Mouse (Mus musculus): Measurements from ENCODE around the gene Aar2. TPM values are rescaled to one million over a fixed set of nuclear protein-coding genes. Genes with fewer than 3 reads are reported as not detected.

Gene Aar2
- polyA plus RNA-seq, 1 experiment from 2014 or later = 52.7 TPM

- no peak overlapping the region for H3K4me3 ChIP-seq (ENCODE audit: low read depth, low read length)
- no peaks in the 10 kb centered on the region for H3K27me3 ChIP-seq (ENCODE audit: control insufficient read depth, insufficient read depth, low read length)
- DNase-seq (ENCODE audit: low spot score) (no peak), ATAC-seq (ENCODE audit: insufficient read depth, low FRiP score, low TSS enrichment) (no peak)
- H3K36me3 ChIP-seq (ENCODE audit: control insufficient read depth, insufficient read depth, low read length) = no peaks in the 10 kb centered on the region
- WGBS = 86% methylated on average over 7 of the region's 7 CpGs
- H3K4me2 ChIP-seq (ENCODE audit: low read depth) = no peak overlapping the region
- H3K9ac ChIP-seq (ENCODE audit: low read length) = no peak overlapping the region
- no peaks in the 10 kb centered on the region for H3K4me1 ChIP-seq (ENCODE audit: control insufficient read depth, insufficient read depth, low read length)
- H3K9me3 ChIP-seq (ENCODE audit: control insufficient read depth, low read length) = no peaks in the 10 kb centered on the region
- H3K27ac ChIP-seq (ENCODE audit: low read depth, low read length) = no peak overlapping the region
Observed at GRCm38 (mm10) chr2:156602581-156602980, 55.2 kb downstream of the Aar2 start.

- 86% methylated on average over 9 of the region's 9 CpGs for WGBS
- no peaks in the 10 kb centered on the region for H3K4me1 ChIP-seq (ENCODE audit: control insufficient read depth, insufficient read depth, low read length)
- no peak overlapping the region for H3K9ac ChIP-seq (ENCODE audit: low read length)
- no peaks in the 10 kb centered on the region for H3K27me3 ChIP-seq (ENCODE audit: control insufficient read depth, insufficient read depth, low read length)
- DNase-seq (ENCODE audit: low spot score) (no peak), ATAC-seq (ENCODE audit: insufficient read depth, low FRiP score, low TSS enrichment) (no peak)
- no peaks in the 10 kb centered on the region for H3K9me3 ChIP-seq (ENCODE audit: control insufficient read depth, low read length)
- no peak overlapping the region for H3K4me3 ChIP-seq (ENCODE audit: low read depth, low read length)
- H3K36me3 ChIP-seq (ENCODE audit: control insufficient read depth, insufficient read depth, low read length) = no peaks in the 10 kb centered on the region
- H3K4me2 ChIP-seq (ENCODE audit: low read depth) = no peak overlapping the region
- H3K27ac ChIP-seq (ENCODE audit: low read depth, low read length) = no peak overlapping the region
Observed at GRCm38 (mm10) chr2:156603671-156604070, 56.3 kb downstream of the Aar2 start.

- Histone ChIP-seq H3K4me2 (ENCODE audit: low read depth) (no peak overlapping the region), H3K9ac (ENCODE audit: low read length) (no peak overlapping the region), H3K27me3 (ENCODE audit: control insufficient read depth, insufficient read depth, low read length) (no peaks in the 10 kb centered on the region), H3K9me3 (ENCODE audit: control insufficient read depth, low read length) (no peaks in the 10 kb centered on the region), H3K4me1 (ENCODE audit: control insufficient read depth, insufficient read depth, low read length) (no peaks in the 10 kb centered on the region), H3K27ac (ENCODE audit: low read depth, low read length) (no peak overlapping the region), H3K36me3 (ENCODE audit: control insufficient read depth, insufficient read depth, low read length) (no peaks in the 10 kb centered on the region), H3K4me3 (ENCODE audit: low read depth, low read length) (no peak overlapping the region)
- no peak for DNase-seq (ENCODE audit: low spot score)
- no peak for ATAC-seq (ENCODE audit: insufficient read depth, low FRiP score, low TSS enrichment)
- 61% methylated on average over 3 of the region's 3 CpGs for WGBS
Observed at GRCm38 (mm10) chr2:156605144-156605543, 57.8 kb downstream of the Aar2 start.

GRCm38 (mm10) chr2:156605971-156606370 lies 58.6 kb downstream of the Aar2 start:
- ATAC-seq (ENCODE audit: insufficient read depth, low FRiP score, low TSS enrichment) = no peak
- no peaks in the 10 kb centered on the region for H3K36me3 ChIP-seq (ENCODE audit: control insufficient read depth, insufficient read depth, low read length)
- H3K9ac ChIP-seq (ENCODE audit: low read length) = no peak overlapping the region
- no peaks in the 10 kb centered on the region for H3K27me3 ChIP-seq (ENCODE audit: control insufficient read depth, insufficient read depth, low read length)
- H3K27ac ChIP-seq (ENCODE audit: low read depth, low read length) = no peak overlapping the region
- DNase-seq (ENCODE audit: low spot score) = no peak
- no peaks in the 10 kb centered on the region for H3K9me3 ChIP-seq (ENCODE audit: control insufficient read depth, low read length)
- WGBS = 78% methylated on average over 5 of the region's 5 CpGs
- H3K4me1 ChIP-seq (ENCODE audit: control insufficient read depth, insufficient read depth, low read length) = no peaks in the 10 kb centered on the region
- no peak overlapping the region for H3K4me2 ChIP-seq (ENCODE audit: low read depth)
- H3K4me3 ChIP-seq (ENCODE audit: low read depth, low read length) = no peak overlapping the region

GRCm38 (mm10) chr2:156613081-156613540 lies 65.7 kb downstream of the Aar2 start:
- WGBS = under 1% methylated on average over 34 of the region's 41 CpGs
- peaks cover 34% of the 10 kb centered on the region for H3K27me3 ChIP-seq (ENCODE audit: control insufficient read depth, insufficient read depth, low read length)
- H3K4me3 ChIP-seq (ENCODE audit: low read depth, low read length) = peak overlapping the region; percentile 71
- DNase-seq (ENCODE audit: low spot score) (peak; percentile 62), ATAC-seq (ENCODE audit: insufficient read depth, low FRiP score, low TSS enrichment) (peak; percentile 36; the same call in 1 of the 2 replicates)
- H3K27ac ChIP-seq (ENCODE audit: low read depth, low read length) = no peak overlapping the region
- H3K4me1 ChIP-seq (ENCODE audit: control insufficient read depth, insufficient read depth, low read length) = peaks cover 11% of the 10 kb centered on the region; the same call in 1 of the 2 replicates
- H3K9me3 ChIP-seq (ENCODE audit: control insufficient read depth, low read length) = no peaks in the 10 kb centered on the region
- H3K36me3 ChIP-seq (ENCODE audit: control insufficient read depth, insufficient read depth, low read length) = no peaks in the 10 kb centered on the region
- peak overlapping the region; percentile 98 for H3K4me2 ChIP-seq (ENCODE audit: low read depth)
- peak overlapping the region; percentile 68 for H3K9ac ChIP-seq (ENCODE audit: low read length)

- Histone ChIP-seq H3K36me3 (ENCODE audit: control insufficient read depth, insufficient read depth, low read length) (no peaks in the 10 kb centered on the region), H3K4me2 (ENCODE audit: low read depth) (peak within 1 kb of the TSS; percentile 98), H3K9me3 (ENCODE audit: control insufficient read depth, low read length) (no peaks in the 10 kb centered on the region), H3K4me3 (ENCODE audit: low read depth, low read length) (peak within 1 kb of the TSS; percentile 71), H3K4me1 (ENCODE audit: control insufficient read depth, insufficient read depth, low read length) (peaks cover 11% of the 10 kb centered on the region; the same call in 1 of the 2 replicates), H3K9ac (ENCODE audit: low read length) (peak within 1 kb of the TSS; percentile 68), H3K27me3 (ENCODE audit: control insufficient read depth, insufficient read depth, low read length) (peaks cover 34% of the 10 kb centered on the region), H3K27ac (ENCODE audit: low read depth, low read length) (no peak within 1 kb of the TSS)
- DNase-seq (ENCODE audit: low spot score) = peak; percentile 69
- peak; percentile 74 for ATAC-seq (ENCODE audit: insufficient read depth, low FRiP score, low TSS enrichment)
- under 1% methylated on average over 59 of the region's 103 CpGs for WGBS
Observed at GRCm38 (mm10) chr2:156613541-156614257, 66.3 kb downstream of the Aar2 start, which contains the start of gene Dlgap4. Gene Dlgap4, plus strand, starts transcription at chr2:156613705.

- H3K4me2 ChIP-seq (ENCODE audit: low read depth) = peak overlapping the region; percentile 98
- no peaks in the 10 kb centered on the region for H3K36me3 ChIP-seq (ENCODE audit: control insufficient read depth, insufficient read depth, low read length)
- H3K4me1 ChIP-seq (ENCODE audit: control insufficient read depth, insufficient read depth, low read length) = peaks cover 11% of the 10 kb centered on the region; the same call in 1 of the 2 replicates
- peak overlapping the region; percentile 68 for H3K9ac ChIP-seq (ENCODE audit: low read length)
- ATAC-seq (ENCODE audit: insufficient read depth, low FRiP score, low TSS enrichment) (no peak; the same call in 1 of the 2 replicates), DNase-seq (ENCODE audit: low spot score) (no peak)
- H3K27me3 ChIP-seq (ENCODE audit: control insufficient read depth, insufficient read depth, low read length) = peaks cover 34% of the 10 kb centered on the region
- H3K4me3 ChIP-seq (ENCODE audit: low read depth, low read length) = peak overlapping the region; percentile 71
- H3K9me3 ChIP-seq (ENCODE audit: control insufficient read depth, low read length) = no peaks in the 10 kb centered on the region
- no peak overlapping the region for H3K27ac ChIP-seq (ENCODE audit: low read depth, low read length)
- WGBS = 0% methylated on average over 18 of the region's 18 CpGs
Observed at GRCm38 (mm10) chr2:156614258-156614556, 66.8 kb downstream of the Aar2 start.

GRCm38 (mm10) chr2:156614661-156615654 lies 67.6 kb downstream of the Aar2 start:
- H3K9ac ChIP-seq (ENCODE audit: low read length) = no peak overlapping the region
- DNase-seq (ENCODE audit: low spot score) (no peak), ATAC-seq (ENCODE audit: insufficient read depth, low FRiP score, low TSS enrichment) (no peak)
- 8% methylated on average over 30 of the region's 31 CpGs for WGBS
- H3K4me1 ChIP-seq (ENCODE audit: control insufficient read depth, insufficient read depth, low read length) = peaks cover 11% of the 10 kb centered on the region; the same call in 1 of the 2 replicates
- peak overlapping the region; percentile 71 for H3K4me3 ChIP-seq (ENCODE audit: low read depth, low read length)
- H3K36me3 ChIP-seq (ENCODE audit: control insufficient read depth, insufficient read depth, low read length) = no peaks in the 10 kb centered on the region
- peak overlapping the region; percentile 98 for H3K4me2 ChIP-seq (ENCODE audit: low read depth)
- peaks cover 34% of the 10 kb centered on the region for H3K27me3 ChIP-seq (ENCODE audit: control insufficient read depth, insufficient read depth, low read length)
- H3K27ac ChIP-seq (ENCODE audit: low read depth, low read length) = no peak overlapping the region
- no peaks in the 10 kb centered on the region for H3K9me3 ChIP-seq (ENCODE audit: control insufficient read depth, low read length)
